Mouse (Mus musculus): ENCODE results near the gene Pik3r1. TPM values are rescaled to one million over a fixed set of nuclear protein-coding genes. Genes with fewer than 3 reads are reported as not detected.

The Pik3r1 gene
- polyA plus RNA-seq, 1 experiment, result 35.2 TPM

- Histone ChIP-seq H3K4me3 (ENCODE audit: control insufficient read depth, insufficient read depth, low read length) (no peak overlapping the region), H3K27ac (ENCODE audit: control insufficient read depth, insufficient read depth, low read length) (no peak overlapping the region; the same call in 1 of the 2 replicates), H3K27me3 (ENCODE audit: control insufficient read depth, insufficient read depth, low read length) (no peaks in the 10 kb centered on the region), H3K36me3 (ENCODE audit: control insufficient read depth, insufficient read depth, low read length) (peaks cover 37% of the 10 kb centered on the region), H3K4me1 (replicated peaks; ENCODE audit: control insufficient read depth, insufficient read depth, low read length) (peaks cover 28% of the 10 kb centered on the region)
- TF ChIP-seq CTCF (IDR thresholded peaks at IDR 0.05; ENCODE audit: borderline replicate concordance, control insufficient read depth, extremely low read depth, insufficient read depth, low read length, poor library complexity) (no peak), POLR2A (IDR thresholded peaks at IDR 0.05; ENCODE audit: control insufficient read depth, extremely low read depth, insufficient read depth, low read length, poor library complexity) (no peak)
- 72% methylated on average over 10 of the region's 10 CpGs for WGBS
- DNase-seq, result no peak
Observed at GRCm38 (mm10) chr13:101690911-101691655, 76.9 kb downstream of the Pik3r1 start.

- Histone ChIP-seq H3K27me3 (ENCODE audit: control insufficient read depth, insufficient read depth, low read length) (no peaks in the 10 kb centered on the region), H3K4me3 (ENCODE audit: control insufficient read depth, insufficient read depth, low read length) (no peak overlapping the region), H3K36me3 (ENCODE audit: control insufficient read depth, insufficient read depth, low read length) (peaks cover 46% of the 10 kb centered on the region), H3K27ac (ENCODE audit: control insufficient read depth, insufficient read depth, low read length) (no peak overlapping the region), H3K4me1 (replicated peaks; ENCODE audit: control insufficient read depth, insufficient read depth, low read length) (peaks cover 25% of the 10 kb centered on the region)
- DNase-seq, result no peak
- TF ChIP-seq CTCF (IDR thresholded peaks at IDR 0.05; ENCODE audit: borderline replicate concordance, control insufficient read depth, extremely low read depth, insufficient read depth, low read length, poor library complexity) (no peak), POLR2A (IDR thresholded peaks at IDR 0.05; ENCODE audit: control insufficient read depth, extremely low read depth, insufficient read depth, low read length, poor library complexity) (no peak)
- WGBS, result 92% methylated on average over 6 of the region's 6 CpGs
Observed at GRCm38 (mm10) chr13:101690167-101690566, 77.8 kb downstream of the Pik3r1 start.

GRCm38 (mm10) chr13:101686256-101686655, 81.8 kb downstream of the Pik3r1 start:
- TF ChIP-seq CTCF (IDR thresholded peaks at IDR 0.05; ENCODE audit: borderline replicate concordance, control insufficient read depth, extremely low read depth, insufficient read depth, low read length, poor library complexity) (no peak), POLR2A (IDR thresholded peaks at IDR 0.05; ENCODE audit: control insufficient read depth, extremely low read depth, insufficient read depth, low read length, poor library complexity) (no peak)
- WGBS, result 95% methylated on average over 13 of the region's 13 CpGs
- Histone ChIP-seq H3K4me3 (ENCODE audit: control insufficient read depth, insufficient read depth, low read length) (no peak overlapping the region), H3K36me3 (ENCODE audit: control insufficient read depth, insufficient read depth, low read length) (peaks cover 75% of the 10 kb centered on the region), H3K27me3 (ENCODE audit: control insufficient read depth, insufficient read depth, low read length) (no peaks in the 10 kb centered on the region), H3K4me1 (replicated peaks; ENCODE audit: control insufficient read depth, insufficient read depth, low read length) (peaks cover 9% of the 10 kb centered on the region), H3K27ac (ENCODE audit: control insufficient read depth, insufficient read depth, low read length) (no peak overlapping the region)
- no peak for DNase-seq

GRCm38 (mm10) chr13:101684706-101685105, 83.3 kb downstream of the Pik3r1 start:
- Histone ChIP-seq H3K4me3 (ENCODE audit: control insufficient read depth, insufficient read depth, low read length) (no peak overlapping the region), H3K27me3 (ENCODE audit: control insufficient read depth, insufficient read depth, low read length) (no peaks in the 10 kb centered on the region), H3K27ac (ENCODE audit: control insufficient read depth, insufficient read depth, low read length) (no peak overlapping the region), H3K4me1 (replicated peaks; ENCODE audit: control insufficient read depth, insufficient read depth, low read length) (peaks cover 2% of the 10 kb centered on the region; the same call in 1 of the 2 replicates), H3K36me3 (ENCODE audit: control insufficient read depth, insufficient read depth, low read length) (peaks cover 72% of the 10 kb centered on the region)
- 93% methylated on average over 14 of the region's 14 CpGs for WGBS
- TF ChIP-seq POLR2A (IDR thresholded peaks at IDR 0.05; ENCODE audit: control insufficient read depth, extremely low read depth, insufficient read depth, low read length, poor library complexity) (no peak), CTCF (IDR thresholded peaks at IDR 0.05; ENCODE audit: borderline replicate concordance, control insufficient read depth, extremely low read depth, insufficient read depth, low read length, poor library complexity) (no peak)
- DNase-seq, result no peak

GRCm38 (mm10) chr13:101682378-101682777, 85.6 kb downstream of the Pik3r1 start:
- H3K36me3 ChIP-seq (ENCODE audit: control insufficient read depth, insufficient read depth, low read length), result peaks cover 51% of the 10 kb centered on the region

GRCm38 (mm10) chr13:101680083-101680482, 87.9 kb downstream of the Pik3r1 start:
- peak overlapping the region; percentile 46; the same call in 1 of the 2 replicates for H3K27ac ChIP-seq (ENCODE audit: control insufficient read depth, insufficient read depth, low read length)
- TF ChIP-seq POLR2A (IDR thresholded peaks at IDR 0.05; ENCODE audit: control insufficient read depth, extremely low read depth, insufficient read depth, low read length, poor library complexity) (no peak), CTCF (IDR thresholded peaks at IDR 0.05; ENCODE audit: borderline replicate concordance, control insufficient read depth, extremely low read depth, insufficient read depth, low read length, poor library complexity) (no peak)
- no peaks in the 10 kb centered on the region for H3K27me3 ChIP-seq (ENCODE audit: control insufficient read depth, insufficient read depth, low read length)
- 51% methylated on average over 1 of the region's 1 CpGs for WGBS
- H3K4me1 ChIP-seq (replicated peaks; ENCODE audit: control insufficient read depth, insufficient read depth, low read length), result peaks cover 2% of the 10 kb centered on the region; the same call in 1 of the 2 replicates
- peaks cover 28% of the 10 kb centered on the region for H3K36me3 ChIP-seq (ENCODE audit: control insufficient read depth, insufficient read depth, low read length)
- no peak overlapping the region for H3K4me3 ChIP-seq (ENCODE audit: control insufficient read depth, insufficient read depth, low read length)
- no peak for DNase-seq

More at GRCm38 (mm10) chr13:101682378-101682777, 85.6 kb downstream of the Pik3r1 start:
- H3K4me1 ChIP-seq (replicated peaks; ENCODE audit: control insufficient read depth, insufficient read depth, low read length), result peaks cover 2% of the 10 kb centered on the region; the same call in 1 of the 2 replicates
- TF ChIP-seq POLR2A (IDR thresholded peaks at IDR 0.05; ENCODE audit: control insufficient read depth, extremely low read depth, insufficient read depth, low read length, poor library complexity) (no peak), CTCF (IDR thresholded peaks at IDR 0.05; ENCODE audit: borderline replicate concordance, control insufficient read depth, extremely low read depth, insufficient read depth, low read length, poor library complexity) (no peak)
- H3K4me3 ChIP-seq (ENCODE audit: control insufficient read depth, insufficient read depth, low read length), result no peak overlapping the region
- H3K27ac ChIP-seq (ENCODE audit: control insufficient read depth, insufficient read depth, low read length), result no peak overlapping the region
- no peak for DNase-seq
- WGBS, result 42% methylated on average over 4 of the region's 4 CpGs
- no peaks in the 10 kb centered on the region for H3K27me3 ChIP-seq (ENCODE audit: control insufficient read depth, insufficient read depth, low read length)

Data from thymus, adult 2 months (tissue).